Mouse (Mus musculus): ENCODE results near the gene Insm2.

DNA sequence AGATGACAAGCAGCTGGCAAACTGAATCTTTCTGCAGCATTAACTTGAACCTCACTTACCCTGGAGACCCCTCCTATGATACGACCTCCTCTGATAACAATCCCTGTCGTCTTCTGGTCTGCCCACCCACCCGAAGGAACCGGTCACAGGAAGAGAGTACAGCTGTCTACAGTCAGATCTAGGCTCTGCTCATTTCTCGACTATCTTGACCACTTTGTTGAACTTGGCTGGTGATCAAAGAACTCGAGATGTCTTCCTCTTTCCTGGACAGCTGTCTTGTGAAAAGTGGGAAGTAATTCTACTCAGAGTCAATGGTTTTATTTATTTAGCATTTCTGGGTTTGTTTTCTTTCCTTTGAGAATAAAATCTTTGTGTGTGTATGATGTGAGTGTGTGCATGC lies 29.6 kb upstream of the Insm2 start:
- TF ChIP-seq CTCF (IDR thresholded peaks at IDR 0.05; ENCODE audit: insufficient read depth, low read length) (no peak), POLR2A (IDR thresholded peaks at IDR 0.05; ENCODE audit: borderline replicate concordance, extremely low read depth, low read depth, low read length) (no peak)

Measured in lung, adult 2 months (tissue).